Mouse (Mus musculus) midbrain, embryonic 14.5 days (tissue): ENCODE measurements around the gene Tle3. TPM values are rescaled to one million over a fixed set of nuclear protein-coding genes. Genes with fewer than 3 reads are reported as not detected.

Experiments
- ATAC-seq: fragments of 200-750 bp; cut with Nextera tagmentation; 2 replicates; pipeline ENCODE4 v1.8.0; 2017; ENCODE audit warnings: moderate number of reproducible peaks, moderate library complexity; ENCODE audit not compliant: low FRiP score, low TSS enrichment
- DNase-seq: peaks from one replicate; pipeline ENCODE4 v3.0.0-alpha.2; 2015
- H3K27ac ChIP-seq: fragments of 300-500 bp; sonication (generic); replicated peaks from 2 replicates; pipeline ENCODE4 v1.5.1; 2014; ENCODE audit warnings: mild to moderate bottlenecking, low read depth, low read length, moderate library complexity
- H3K27me3 ChIP-seq: fragments of 300-500 bp; sonication (generic); 2 replicates; pipeline ENCODE4 v1.6.1; 2014; ENCODE audit warnings: low read length, control low read depth, mixed read lengths; ENCODE audit not compliant: control insufficient read depth, insufficient read depth
- H3K36me3 ChIP-seq: fragments of 300-500 bp; sonication (generic); 2 replicates; pipeline ENCODE4 v1.6.1; 2014; ENCODE audit warnings: low read length, control low read depth; ENCODE audit not compliant: control insufficient read depth, insufficient read depth
- H3K4me1 ChIP-seq: fragments of 300-500 bp; sonication (generic); 2 replicates; pipeline ENCODE4 v1.6.1; 2014; ENCODE audit warnings: mild to moderate bottlenecking, antibody characterized with exemption, low read length, control low read depth; ENCODE audit not compliant: control insufficient read depth, insufficient read depth
- H3K4me2 ChIP-seq: fragments of 300-500 bp; sonication (generic); 2 replicates; pipeline ENCODE4 v1.6.1; 2014; ENCODE audit warnings: mild to moderate bottlenecking, low read length, moderate library complexity
- H3K4me3 ChIP-seq: fragments of 300-500 bp; sonication (generic); replicated peaks from 2 replicates; pipeline ENCODE4 v1.5.1; 2014; ENCODE audit warnings: low read depth, low read length
- H3K9ac ChIP-seq: fragments of 300-500 bp; sonication (generic); replicated peaks from 2 replicates; pipeline ENCODE4 v1.6.1; 2014; ENCODE audit warnings: mild to moderate bottlenecking, low read length, moderate library complexity
- H3K9me3 ChIP-seq: fragments of 300-500 bp; sonication (generic); 2 replicates; pipeline ENCODE4 v1.6.1; 2016; ENCODE audit warnings: low read length, control low read depth, mixed read lengths; ENCODE audit not compliant: control insufficient read depth
- WGBS: fragments of 180-500 bp; shearing (Covaris S2); extraction: QIAGEN DNeasy Blood & Tissue Kit; methylation state at CpG from one replicate; pipeline ENCODE4 v1.1.7; 2014; 5-methylcytosine and 5-hydroxymethylcytosine counted together
- polyA plus RNA-seq: library from polyadenylated mRNA; unstranded; fragments of >200 nt; fragmentation: Nextera tagmentation; extraction: Ambion mirVana; gene quantifications from 2 replicates; pipeline ENCODE4 v1.2.1, GENCODE M21; 2014

Tle3 gene
- polyA plus RNA-seq, 1 experiment from 2014 or later, result 43.8 TPM

GRCm38 (mm10) chr9:61384101-61384500 is 11.9 kb downstream of the Tle3 start:
- DNase-seq, result no peak
- no peak overlapping the region for H3K9ac ChIP-seq
- peaks cover 42% of the 10 kb centered on the region; the same call in 1 of the 2 replicates for H3K36me3 ChIP-seq
- H3K4me1 ChIP-seq, result peaks cover 95% of the 10 kb centered on the region
- H3K4me2 ChIP-seq, result peak overlapping the region; percentile 36; the same call in 1 of the 2 replicates
- H3K9me3 ChIP-seq, result no peaks in the 10 kb centered on the region
- no peak overlapping the region for H3K4me3 ChIP-seq
- no peaks in the 10 kb centered on the region for H3K27me3 ChIP-seq
- 16% methylated on average over 6 of the region's 6 CpGs for WGBS
- ATAC-seq, result no peak
- H3K27ac ChIP-seq, result no peak overlapping the region

- Histone ChIP-seq H3K27me3 (no peaks in the 10 kb centered on the region), H3K9ac (no peak overlapping the region), H3K4me1 (peaks cover 87% of the 10 kb centered on the region), H3K4me3 (no peak overlapping the region), H3K9me3 (no peaks in the 10 kb centered on the region), H3K36me3 (peaks cover 38% of the 10 kb centered on the region; the same call in 1 of the 2 replicates), H3K27ac (no peak overlapping the region; the same call in 1 of the 2 replicates), H3K4me2 (peak overlapping the region; percentile 36)
- 4% methylated on average over 16 of the region's 16 CpGs for WGBS
- ATAC-seq, result peak; percentile 66
- DNase-seq, result peak; percentile 93
These were observed 12.7 kb downstream of the Tle3 start for GRCm38 (mm10) chr9:61384646-61385443.

GRCm38 (mm10) chr9:61385753-61386152 is 13.6 kb downstream of the Tle3 start:
- Histone ChIP-seq H3K27me3 (no peaks in the 10 kb centered on the region), H3K27ac (no peak overlapping the region; the same call in 1 of the 2 replicates), H3K9me3 (no peaks in the 10 kb centered on the region), H3K36me3 (peaks cover 41% of the 10 kb centered on the region; the same call in 1 of the 2 replicates), H3K4me3 (no peak overlapping the region), H3K9ac (no peak overlapping the region), H3K4me2 (peak overlapping the region; percentile 36), H3K4me1 (peaks cover 78% of the 10 kb centered on the region)
- ATAC-seq (no peak), DNase-seq (no peak)
- WGBS, result 2% methylated on average over 8 of the region's 8 CpGs

GRCm38 (mm10) chr9:61386314-61386713 is 14.1 kb downstream of the Tle3 start:
- Histone ChIP-seq H3K9me3 (no peaks in the 10 kb centered on the region), H3K4me1 (peaks cover 77% of the 10 kb centered on the region), H3K4me3 (no peak overlapping the region), H3K27ac (no peak overlapping the region), H3K36me3 (peaks cover 46% of the 10 kb centered on the region; the same call in 1 of the 2 replicates), H3K4me2 (peak overlapping the region; percentile 36), H3K27me3 (no peaks in the 10 kb centered on the region), H3K9ac (no peak overlapping the region)
- 17% methylated on average over 2 of the region's 2 CpGs for WGBS
- ATAC-seq (no peak), DNase-seq (no peak)

GRCm38 (mm10) chr9:61387797-61388196 is 15.6 kb downstream of the Tle3 start:
- ATAC-seq (no peak), DNase-seq (no peak)
- WGBS, result 69% methylated on average over 5 of the region's 5 CpGs
- Histone ChIP-seq H3K27me3 (no peaks in the 10 kb centered on the region), H3K9me3 (no peaks in the 10 kb centered on the region), H3K9ac (no peak overlapping the region), H3K4me1 (peaks cover 81% of the 10 kb centered on the region), H3K4me2 (no peak overlapping the region), H3K36me3 (peaks cover 36% of the 10 kb centered on the region; the same call in 1 of the 2 replicates), H3K27ac (no peak overlapping the region), H3K4me3 (no peak overlapping the region)

GRCm38 (mm10) chr9:61388214-61388613 is 16.0 kb downstream of the Tle3 start:
- no peak for ATAC-seq
- 47% methylated on average over 12 of the region's 12 CpGs for WGBS
- peaks cover 36% of the 10 kb centered on the region for H3K36me3 ChIP-seq
- peaks cover 77% of the 10 kb centered on the region for H3K4me1 ChIP-seq
- H3K4me3 ChIP-seq, result no peak overlapping the region
- no peak for DNase-seq
- H3K27me3 ChIP-seq, result no peaks in the 10 kb centered on the region
- H3K9ac ChIP-seq, result no peak overlapping the region
- no peak overlapping the region for H3K27ac ChIP-seq
- H3K9me3 ChIP-seq, result no peaks in the 10 kb centered on the region
- H3K4me2 ChIP-seq, result no peak overlapping the region

GRCm38 (mm10) chr9:61388689-61389403 is 16.7 kb downstream of the Tle3 start:
- H3K4me3 ChIP-seq, result no peak overlapping the region
- no peak overlapping the region for H3K4me2 ChIP-seq
- H3K36me3 ChIP-seq, result peaks cover 40% of the 10 kb centered on the region
- H3K27me3 ChIP-seq, result 0 out of 2 replicates have a peak, but pooled peaks cover 3% of the 10 kb centered on the region
- H3K4me1 ChIP-seq, result peaks cover 75% of the 10 kb centered on the region
- 0 out of 2 replicates have a peak overlapping the region, but pooled peaks have one; percentile 5 for H3K27ac ChIP-seq
- WGBS, result 44% methylated on average over 14 of the region's 14 CpGs
- DNase-seq, result no peak
- H3K9me3 ChIP-seq, result no peaks in the 10 kb centered on the region
- H3K9ac ChIP-seq, result no peak overlapping the region
- no peak for ATAC-seq

- 87% methylated on average over 7 of the region's 7 CpGs for WGBS
- Histone ChIP-seq H3K4me3 (no peak overlapping the region), H3K9ac (no peak overlapping the region), H3K27me3 (0 out of 2 replicates have a peak, but pooled peaks cover 3% of the 10 kb centered on the region), H3K36me3 (peaks cover 45% of the 10 kb centered on the region), H3K27ac (no peak overlapping the region), H3K4me1 (peaks cover 70% of the 10 kb centered on the region), H3K4me2 (no peak overlapping the region), H3K9me3 (no peaks in the 10 kb centered on the region)
- ATAC-seq (no peak), DNase-seq (no peak)
These were observed 17.2 kb downstream of the Tle3 start for GRCm38 (mm10) chr9:61389404-61389701.
